Mouse (Mus musculus) frontal cortex, postnatal 10 days (tissue): ENCODE measurements at regions not wholly inside any gene's neighbourhood (a gene's known extent, or its start where the extent isn't known, plus 50 kb on each side); places are given as distances from the start of the nearest gene placed in this dataset.

Experiments used
- DNase-seq, 2 experiments: peaks; one replicate each; pipeline ENCODE4 v3.0.0; 2022; ENCODE audit warnings: low spot score in 2 of 2, mixed read lengths in 1 of 2

DNA sequence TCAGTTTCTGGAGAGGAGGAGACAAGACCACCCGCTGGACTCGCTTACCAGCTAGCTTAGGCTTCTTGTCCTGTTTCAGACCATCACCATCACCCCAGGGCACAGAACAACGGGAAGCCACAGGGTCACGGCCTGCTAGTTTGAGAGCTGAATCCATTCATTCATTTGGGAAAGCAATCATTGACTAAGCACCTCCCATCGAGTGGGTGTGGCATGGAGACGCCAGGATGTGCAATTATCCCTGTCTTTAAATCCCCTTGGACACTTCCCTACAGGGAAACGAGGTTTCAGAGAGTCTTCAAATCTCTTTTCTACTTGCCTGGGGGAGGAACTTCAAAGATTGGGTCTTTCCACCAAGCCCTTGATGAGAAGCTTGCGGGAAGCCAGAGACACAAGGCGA is 108.7 kb downstream of the 2410131K14Rik start:
- no peak for DNase-seq

GRCm38 (mm10) chr5:118354127-118354526 is 109.1 kb downstream of the 2410131K14Rik start:
- no peak for DNase-seq

DNA sequence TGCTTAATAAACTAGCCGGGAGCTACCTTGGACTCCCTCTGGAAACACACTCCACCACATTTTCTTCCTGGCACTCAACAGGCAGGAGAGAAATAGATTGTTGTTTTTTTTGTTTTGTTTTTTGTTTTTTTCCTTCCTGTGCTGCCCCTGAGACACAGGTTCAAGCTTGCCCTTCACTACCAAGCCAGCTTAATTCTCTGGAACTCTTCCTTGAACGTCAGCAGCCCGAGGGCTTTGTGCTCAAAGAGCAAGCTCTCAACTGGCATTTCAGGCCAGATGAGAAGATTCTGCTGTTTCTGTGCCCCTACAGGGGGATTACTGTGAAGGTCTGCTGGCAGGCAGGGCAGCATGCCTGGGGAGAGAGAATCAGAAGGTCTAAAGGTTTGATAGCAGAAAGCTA is 109.8 kb downstream of the 2410131K14Rik start:
- DNase-seq = no peak

GRCm38 (mm10) chr5:118355287-118355686 is 110.3 kb downstream of the 2410131K14Rik start:
- DNase-seq = no peak

- DNase-seq = no peak
Observed at GRCm38 (mm10) chr5:118355691-118356337, 110.8 kb downstream of the 2410131K14Rik start.

GRCm38 (mm10) chr5:118359646-118360373 is 114.8 kb downstream of the 2410131K14Rik start:
- no peak for DNase-seq

GRCm38 (mm10) chr5:118360374-118361064 is 115.5 kb downstream of the 2410131K14Rik start:
- DNase-seq = no peak

DNA sequence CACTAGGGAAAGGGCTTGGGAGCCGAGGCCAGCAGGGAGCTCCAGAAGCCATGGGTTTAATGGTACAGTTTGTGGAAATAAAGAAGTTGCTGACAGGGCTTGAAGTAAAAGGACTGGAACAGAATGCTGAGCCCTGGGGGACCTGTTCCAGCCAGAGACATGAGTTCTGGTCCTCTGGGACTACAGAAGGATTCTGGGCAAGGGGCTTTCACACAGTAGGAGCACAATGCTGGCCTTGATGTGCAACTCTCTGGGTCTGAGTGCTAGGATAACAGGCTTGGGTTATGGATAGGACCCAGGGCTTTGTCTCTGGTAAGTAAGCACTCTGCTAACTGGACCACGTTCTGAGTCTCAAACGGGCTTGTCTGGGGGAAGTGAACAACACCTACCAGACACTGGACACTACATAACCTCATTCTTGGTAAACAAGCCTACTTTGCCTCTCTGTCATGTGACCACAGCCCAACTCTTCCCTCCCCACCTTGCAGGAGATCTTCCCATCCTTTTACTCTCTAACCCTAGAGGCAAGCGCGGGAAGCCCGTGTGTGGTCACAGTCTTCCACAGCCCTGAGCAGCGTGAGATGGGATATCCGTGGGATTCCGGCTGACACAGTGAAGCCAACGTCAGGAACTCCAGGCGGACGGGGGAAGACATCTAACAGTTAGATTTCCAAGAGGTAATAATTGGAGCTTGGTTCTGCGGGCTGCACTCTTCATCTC is 116.3 kb downstream of the 2410131K14Rik start:
- DNase-seq = no peak

DNA sequence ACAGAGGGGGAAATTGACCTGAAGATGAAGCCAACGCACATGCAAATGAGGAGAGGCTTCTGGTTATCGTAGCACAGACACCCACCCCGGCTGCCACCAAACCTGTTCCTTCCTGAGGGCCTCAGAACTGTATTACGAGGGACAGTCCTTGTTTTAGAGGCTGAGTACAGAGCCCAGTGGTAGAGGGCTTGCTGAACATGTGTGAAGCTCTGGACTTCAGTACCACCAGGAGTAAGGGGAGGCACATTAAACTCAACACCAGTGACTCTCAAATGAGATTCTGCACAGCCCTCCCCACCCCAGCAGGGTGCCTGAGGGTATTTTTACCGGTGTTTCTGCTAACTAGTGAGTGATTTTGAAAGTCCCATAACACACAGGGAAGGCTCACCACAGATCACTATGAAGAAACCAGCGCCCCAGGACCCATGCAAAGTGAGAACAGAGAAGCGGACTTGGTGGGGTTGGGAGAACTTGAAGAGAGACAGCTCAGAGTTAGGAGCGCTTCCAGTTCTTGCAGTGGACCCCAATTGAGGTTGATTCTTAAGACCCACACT is 116.9 kb downstream of the 2410131K14Rik start:
- DNase-seq = no peak

GRCm38 (mm10) chr5:118362738-118363137 is 117.7 kb downstream of the 2410131K14Rik start:
- DNase-seq = no peak

DNA sequence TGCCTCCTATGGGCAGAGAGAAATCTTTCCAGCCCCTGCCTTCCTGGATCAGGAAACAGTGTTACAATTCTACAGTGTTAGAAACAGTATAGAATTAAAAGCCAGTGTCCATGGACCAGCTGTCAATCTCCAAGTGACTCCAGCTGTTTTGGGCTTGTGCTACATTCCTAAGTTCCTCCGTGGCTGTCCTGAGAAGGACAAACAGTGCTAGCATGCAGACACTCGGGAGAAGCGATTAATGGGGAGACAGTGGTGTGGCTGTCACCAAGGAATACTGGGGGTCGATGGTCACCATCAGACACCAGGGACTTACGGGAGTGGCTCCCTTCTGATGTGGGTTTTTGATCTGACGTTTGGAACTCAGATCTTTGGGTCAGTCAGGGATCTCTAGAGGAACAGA is 118.1 kb downstream of the 2410131K14Rik start:
- no peak for DNase-seq

- DNase-seq = no peak
Observed at GRCm38 (mm10) chr5:118364646-118365045, 119.6 kb downstream of the 2410131K14Rik start.

- no peak for DNase-seq
Observed at GRCm38 (mm10) chr5:118365196-118365595, 120.2 kb downstream of the 2410131K14Rik start.

GRCm38 (mm10) chr5:118365651-118366050 is 120.6 kb downstream of the 2410131K14Rik start:
- no peak for DNase-seq

DNA sequence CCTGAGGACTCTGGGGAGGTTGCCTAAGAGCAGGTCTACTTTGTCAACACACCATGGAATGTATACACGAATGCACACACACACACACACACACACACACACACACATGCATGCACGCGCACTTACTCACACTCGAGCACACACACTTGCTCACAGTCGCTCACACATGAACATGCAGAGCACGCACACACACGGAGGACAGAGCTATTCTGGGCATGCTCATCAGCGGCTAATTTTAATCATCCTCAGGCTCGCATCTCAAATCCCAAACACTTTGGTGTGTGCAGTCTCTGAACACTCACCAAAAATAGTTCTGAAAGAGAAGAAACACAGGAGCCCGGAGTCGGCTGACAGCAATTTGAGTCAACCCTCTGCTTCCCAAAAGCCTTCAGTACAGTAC is 122.0 kb downstream of the 2410131K14Rik start:
- no peak for DNase-seq

DNA sequence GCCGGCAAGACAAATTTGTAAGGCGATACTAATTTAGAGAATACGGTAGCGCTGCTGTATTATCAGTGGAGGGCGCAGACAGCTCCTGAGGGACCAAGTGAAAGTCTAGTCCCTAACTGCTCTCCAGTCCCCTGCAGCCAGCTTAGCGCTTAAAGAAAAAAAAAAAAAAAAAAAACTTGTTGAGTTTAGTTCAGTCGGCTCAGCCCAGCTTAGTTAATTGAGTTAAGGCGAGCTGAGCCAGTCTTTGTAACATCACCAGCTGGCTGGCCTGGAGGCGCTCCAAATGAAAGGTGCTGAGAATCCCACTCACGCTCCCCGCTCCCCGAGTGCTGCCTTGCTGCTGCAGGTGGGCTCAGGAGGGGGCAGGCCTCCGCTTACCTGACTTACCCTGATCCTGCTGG is 128.6 kb downstream of the 2410131K14Rik start:
- DNase-seq = no peak

DNA sequence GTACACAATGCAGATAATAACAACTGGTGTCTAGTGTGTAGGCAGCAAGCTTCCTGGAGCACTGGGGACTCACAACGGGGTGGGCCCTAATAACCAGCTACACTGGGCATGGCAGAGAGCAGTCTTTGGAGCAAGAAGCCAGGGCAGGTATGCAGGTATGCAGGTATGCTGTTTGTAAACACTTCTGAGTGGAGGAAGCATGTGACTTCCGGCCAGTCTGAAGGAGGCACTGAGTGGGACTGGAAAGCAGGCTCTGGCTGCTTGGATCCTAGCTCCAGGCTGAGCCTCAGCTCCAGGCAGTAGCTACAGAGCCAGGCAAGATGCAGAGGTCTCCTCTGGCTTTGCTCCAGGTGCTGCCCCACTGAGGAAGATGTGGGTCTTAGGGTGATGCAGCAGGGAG is 129.9 kb downstream of the 2410131K14Rik start:
- no peak for DNase-seq

DNA sequence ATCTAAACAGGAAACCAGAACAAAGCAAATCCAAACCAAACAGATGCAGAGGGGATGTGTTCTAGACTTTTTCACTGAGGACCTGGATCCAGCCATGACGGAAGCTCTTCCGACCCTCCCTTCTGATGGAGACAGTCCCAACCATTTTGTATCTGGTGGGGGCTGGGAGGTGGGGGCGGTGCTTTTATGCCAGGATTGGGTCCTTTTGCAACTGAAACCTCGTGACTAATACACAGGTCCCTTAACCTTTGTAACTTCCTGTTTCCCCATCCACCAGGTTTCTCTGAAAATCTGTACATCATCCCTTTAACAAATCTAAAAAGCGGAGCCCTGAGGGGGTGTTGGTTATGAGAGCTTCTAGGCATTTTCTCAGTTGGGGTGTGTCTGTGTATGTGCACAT is 130.9 kb downstream of the 2410131K14Rik start:
- no peak for DNase-seq

- DNase-seq = no peak
Observed at GRCm38 (mm10) chr5:118376478-118376877, 131.5 kb downstream of the 2410131K14Rik start.

DNA sequence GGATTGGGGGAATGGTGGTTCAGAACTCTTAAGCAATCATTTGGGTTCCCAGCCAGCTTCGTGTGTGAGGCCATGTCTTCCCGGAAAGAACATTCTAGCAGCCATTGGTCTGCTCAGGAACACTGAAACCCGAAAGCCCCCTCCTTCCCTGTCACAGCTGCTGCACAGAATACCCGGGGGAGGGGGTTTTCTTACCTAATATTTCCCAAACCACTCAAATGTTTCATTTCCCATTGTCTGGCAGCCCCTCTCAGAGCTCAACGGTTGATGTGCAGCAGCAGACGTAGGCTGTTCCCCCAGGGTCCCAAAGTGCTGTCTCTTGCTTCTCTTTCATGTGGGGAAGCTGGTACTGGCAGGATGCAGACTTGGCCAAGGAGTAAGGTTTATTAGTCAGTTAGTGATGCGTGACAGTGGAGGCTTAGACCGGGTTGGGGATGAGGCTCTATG is 132.4 kb downstream of the 2410131K14Rik start:
- DNase-seq = no peak

DNA sequence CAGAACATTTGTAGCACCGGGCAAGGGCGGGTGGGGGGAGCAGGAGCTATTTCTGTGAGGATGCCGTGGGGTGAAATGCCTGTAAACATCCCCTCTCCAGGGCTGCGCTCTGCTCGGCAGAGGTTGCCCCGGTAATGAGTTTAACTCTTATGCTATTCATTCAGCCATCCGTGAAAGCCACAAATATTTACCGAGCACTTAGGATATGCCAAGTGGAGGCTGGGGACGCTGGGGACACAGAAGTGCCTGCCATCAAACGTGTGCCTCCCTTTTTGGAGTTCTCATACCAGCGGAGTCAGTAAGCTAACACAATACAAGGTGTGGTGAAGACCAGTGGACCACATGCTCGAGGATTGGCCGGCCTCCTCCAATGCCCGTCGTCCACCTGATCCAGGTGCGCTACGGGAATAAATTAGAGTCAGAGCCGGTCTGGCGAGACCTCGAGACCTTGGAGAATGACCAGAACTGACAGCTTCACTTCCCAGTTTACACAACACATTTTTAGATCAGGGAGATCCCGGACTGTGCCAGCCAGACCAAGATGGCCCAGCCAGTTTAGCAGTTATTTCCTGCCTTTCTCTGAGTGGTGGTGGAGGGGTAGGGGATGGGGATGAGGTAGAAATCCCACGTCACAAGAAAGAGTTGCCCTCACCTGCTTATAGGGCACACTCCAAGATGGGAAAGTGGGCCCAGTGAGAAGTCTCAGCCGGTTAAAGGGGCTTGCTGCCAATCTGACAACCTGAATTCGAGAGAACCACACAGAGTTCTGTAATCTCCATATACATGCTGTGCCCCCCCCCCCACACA is 134.4 kb downstream of the 2410131K14Rik start:
- DNase-seq = no peak
